Mouse (Mus musculus) heart, embryonic 11.5 days (tissue): ENCODE results near the gene Tnfsf14. TPM values are rescaled to one million over a fixed set of nuclear protein-coding genes. Genes with fewer than 3 reads are reported as not detected.

ENCODE experiments used
- ATAC-seq: fragments of 200-750 bp; cut with Nextera tagmentation; replicated peaks from 2 replicates; pipeline ENCODE4 v1.8.0; 2017; ENCODE audit warnings: moderate library complexity; ENCODE audit not compliant: insufficient number of reproducible peaks, low FRiP score, low TSS enrichment
- H3K27ac ChIP-seq: fragments of 300-500 bp; sonication (generic); 2 replicates; pipeline ENCODE4 v1.5.1; 2014; ENCODE audit warnings: mild to moderate bottlenecking, low read depth, low read length
- H3K27me3 ChIP-seq: fragments of 300-500 bp; sonication (generic); 2 replicates; pipeline ENCODE4 v1.6.1; 2014; ENCODE audit warnings: mild to moderate bottlenecking, low read length, mixed read lengths; ENCODE audit not compliant: control insufficient read depth, insufficient read depth
- H3K36me3 ChIP-seq: fragments of 300-500 bp; sonication (generic); 2 replicates; pipeline ENCODE4 v1.6.1; 2014; ENCODE audit warnings: mild to moderate bottlenecking, low read length, moderate library complexity, mixed read lengths; ENCODE audit not compliant: control insufficient read depth, insufficient read depth
- H3K4me1 ChIP-seq: fragments of 300-500 bp; sonication (generic); 2 replicates; pipeline ENCODE4 v1.6.1; 2014; ENCODE audit warnings: low read length; ENCODE audit not compliant: control insufficient read depth, insufficient read depth
- H3K4me2 ChIP-seq: fragments of 300-500 bp; sonication (generic); 2 replicates; pipeline ENCODE4 v1.6.1; 2014; ENCODE audit warnings: mild to moderate bottlenecking, moderate library complexity
- H3K4me3 ChIP-seq: fragments of 300-500 bp; sonication (generic); 2 replicates; pipeline ENCODE4 v1.5.1; 2014; ENCODE audit warnings: low read depth, low read length
- H3K9ac ChIP-seq: fragments of 300-500 bp; sonication (generic); 2 replicates; pipeline ENCODE4 v1.6.1; 2014; ENCODE audit warnings: mild to moderate bottlenecking, low read depth, low read length, moderate library complexity
- H3K9me3 ChIP-seq: fragments of 300-500 bp; sonication (generic); replicated peaks from 2 replicates; pipeline ENCODE4 v1.6.1; 2016; ENCODE audit warnings: low read length; ENCODE audit not compliant: control insufficient read depth
- WGBS: fragments of 180-500 bp; shearing (Covaris S2); extraction: QIAGEN DNeasy Blood & Tissue Kit; methylation state at CpG from one replicate; pipeline ENCODE4 v1.1.7; 2014; ENCODE audit not compliant: insufficient replicate concordance; 5-methylcytosine and 5-hydroxymethylcytosine counted together
- polyA plus RNA-seq: library from polyadenylated mRNA; unstranded; fragments of >200 nt; fragmentation: Nextera tagmentation; extraction: Ambion mirVana; gene quantifications from 2 replicates; pipeline ENCODE4 v1.2.1, GENCODE M21; 2014

The Tnfsf14 gene
- polyA plus RNA-seq, 1 experiment from 2014 or later: 0.27 TPM

DNA sequence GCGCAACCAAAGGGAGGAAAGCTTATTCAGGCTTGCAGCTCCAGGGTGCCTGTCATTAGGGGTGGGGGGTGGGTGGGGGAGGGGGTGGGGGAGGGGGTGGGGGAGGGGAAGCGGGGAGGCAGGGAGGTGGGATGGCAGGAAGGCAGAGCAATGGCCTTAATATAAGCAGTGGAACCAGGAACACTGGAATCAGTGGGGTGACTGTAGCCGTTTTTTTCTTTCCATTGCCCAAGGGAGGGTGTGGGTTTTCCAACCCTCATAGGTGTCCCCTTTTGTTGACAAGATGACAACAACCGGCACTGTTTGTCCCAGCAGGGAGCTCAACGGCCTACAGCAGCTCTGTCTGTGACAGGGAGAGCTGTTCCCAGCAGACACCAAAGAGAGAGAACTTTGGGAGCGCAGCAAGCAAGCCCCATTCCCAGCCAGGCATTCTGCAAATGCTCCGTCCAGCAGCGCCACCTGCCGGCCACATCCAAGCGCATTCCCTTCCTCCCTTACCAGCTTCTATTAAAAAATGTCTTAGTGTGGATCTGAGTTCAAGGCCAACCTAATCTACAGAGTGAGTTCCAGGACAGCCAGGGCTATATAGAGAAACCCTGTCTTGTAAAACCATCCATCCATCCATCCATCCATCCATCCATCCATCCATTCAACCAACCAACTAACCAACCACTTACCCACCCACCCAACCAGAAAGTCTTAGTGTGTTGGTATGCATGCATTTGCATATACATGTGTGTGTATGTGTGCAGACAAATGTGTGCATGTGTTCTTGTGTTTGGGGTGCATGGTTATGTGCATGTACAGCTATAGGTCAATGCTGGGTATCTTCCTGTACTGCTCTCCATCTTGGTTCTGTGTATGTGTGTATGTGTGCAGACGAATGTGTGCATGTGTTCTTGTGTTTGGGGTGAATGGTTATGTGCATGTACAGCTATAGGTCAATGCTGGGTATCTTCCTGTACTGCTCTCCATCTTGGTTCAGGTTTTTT, 26.9 kb downstream of the Tnfsf14 start:
- H3K27me3 ChIP-seq: no peaks in the 10 kb centered on the region
- ATAC-seq: 0 out of 2 replicates have a peak, but pooled peaks have one; percentile 55
- no peak overlapping the region for H3K27ac ChIP-seq
- H3K36me3 ChIP-seq: no peaks in the 10 kb centered on the region
- no peaks in the 10 kb centered on the region for H3K4me1 ChIP-seq
- no peak overlapping the region for H3K9ac ChIP-seq
- peak overlapping the region; percentile 51; the same call in 1 of the 2 replicates for H3K4me2 ChIP-seq
- H3K4me3 ChIP-seq: no peak overlapping the region
- 14% methylated on average over 11 of the region's 11 CpGs for WGBS
- H3K9me3 ChIP-seq: no peaks in the 10 kb centered on the region; the same call in 1 of the 2 replicates

DNA sequence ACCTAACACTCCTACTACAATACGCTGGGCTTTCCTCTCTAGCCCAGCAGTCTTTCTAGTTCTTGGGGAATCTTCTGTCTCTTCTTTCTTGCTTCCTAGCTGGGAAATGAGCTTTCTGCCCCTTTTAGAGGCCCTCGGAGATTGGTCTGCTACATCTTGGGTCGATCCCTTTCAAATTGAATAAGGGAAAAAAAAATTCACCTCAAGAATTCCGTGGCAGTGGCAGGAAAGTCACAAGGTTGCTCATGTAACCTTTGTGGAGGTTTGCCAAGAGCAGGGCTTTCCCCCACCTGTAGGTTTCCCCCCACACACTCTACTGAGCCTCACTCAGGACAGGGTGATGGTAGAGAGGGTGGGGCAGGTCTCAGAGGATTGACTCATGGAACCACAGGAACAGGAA, 40.2 kb downstream of the Tnfsf14 start:
- no peaks in the 10 kb centered on the region for H3K36me3 ChIP-seq
- no peak overlapping the region for H3K4me3 ChIP-seq
- WGBS: 75% methylated on average over 4 of the region's 4 CpGs
- H3K9me3 ChIP-seq: no peaks in the 10 kb centered on the region
- no peak overlapping the region for H3K27ac ChIP-seq
- no peak overlapping the region for H3K4me2 ChIP-seq
- no peaks in the 10 kb centered on the region for H3K4me1 ChIP-seq
- H3K9ac ChIP-seq: no peak overlapping the region
- peaks cover 19% of the 10 kb centered on the region for H3K27me3 ChIP-seq
- ATAC-seq: no peak

DNA sequence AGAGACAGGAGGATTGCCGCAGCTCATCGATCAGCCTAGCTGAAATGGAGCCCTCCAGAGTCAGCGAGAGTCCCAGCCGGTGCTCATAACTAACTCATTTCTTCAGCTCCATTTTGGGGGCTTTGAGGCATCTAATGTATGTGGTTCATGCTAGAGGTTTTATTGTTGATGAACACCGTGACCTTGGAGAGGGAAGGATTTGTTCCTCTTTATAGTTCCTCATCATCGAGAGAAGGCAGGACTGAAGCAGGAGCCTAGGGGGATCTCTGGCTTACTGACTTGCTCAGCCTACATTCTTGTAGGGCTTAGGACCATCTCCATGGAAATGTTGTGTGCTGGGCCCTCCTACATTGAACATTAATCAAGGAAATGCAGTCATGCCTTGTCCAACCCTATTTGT, 41.0 kb downstream of the Tnfsf14 start:
- no peak for ATAC-seq
- H3K27me3 ChIP-seq: peaks cover 27% of the 10 kb centered on the region
- H3K4me3 ChIP-seq: no peak overlapping the region
- H3K4me1 ChIP-seq: no peaks in the 10 kb centered on the region
- no peaks in the 10 kb centered on the region for H3K36me3 ChIP-seq
- no peak overlapping the region for H3K9ac ChIP-seq
- no peaks in the 10 kb centered on the region for H3K9me3 ChIP-seq
- no peak overlapping the region for H3K4me2 ChIP-seq
- no peak overlapping the region for H3K27ac ChIP-seq
- 84% methylated on average over 6 of the region's 6 CpGs for WGBS

DNA sequence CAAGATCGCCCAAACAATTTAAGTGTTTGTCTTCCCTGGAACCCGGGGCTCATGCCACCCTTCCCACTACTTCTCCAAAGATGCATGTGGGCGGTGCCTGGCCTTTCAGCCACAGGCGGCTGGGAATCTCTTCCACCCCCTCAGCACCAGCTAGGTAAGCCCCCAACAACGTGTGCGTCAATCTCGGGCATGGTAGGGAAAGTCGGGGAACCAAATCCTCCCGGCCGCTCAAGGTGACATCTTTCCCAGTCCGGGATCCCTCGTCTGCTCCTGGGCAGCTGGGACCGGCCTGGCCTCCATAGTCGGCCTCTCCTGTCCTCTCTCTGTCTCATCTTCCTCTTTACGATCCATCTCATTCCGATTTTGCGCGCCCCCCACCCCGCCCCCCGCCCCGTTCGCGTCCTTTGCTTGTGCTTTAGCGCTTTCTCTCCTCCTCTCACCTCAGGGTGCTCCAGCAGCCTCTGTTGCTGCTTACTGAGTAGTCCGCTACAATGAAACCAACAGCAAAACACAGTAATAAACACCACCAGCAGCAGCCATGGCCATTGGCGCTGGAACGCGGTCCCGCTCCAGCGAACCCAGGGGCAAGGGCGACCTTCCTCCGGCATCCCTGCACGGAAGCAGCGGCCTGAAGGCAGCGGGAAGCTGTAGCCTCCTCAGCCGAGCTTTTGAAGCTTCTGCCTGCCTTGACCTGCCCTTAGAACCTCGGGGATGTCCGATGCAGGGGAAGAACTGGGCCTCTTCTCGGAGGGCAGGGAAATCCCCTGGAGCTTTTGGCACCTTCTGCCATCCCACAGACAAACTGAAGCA, 44.8 kb downstream of the Tnfsf14 start, which contains the start of gene Cd70:
Gene Cd70 (minus strand): TSS at position 784 of the 810 bp plus-strand sequence.
- peaks cover 41% of the 10 kb centered on the region for H3K27me3 ChIP-seq

DNA sequence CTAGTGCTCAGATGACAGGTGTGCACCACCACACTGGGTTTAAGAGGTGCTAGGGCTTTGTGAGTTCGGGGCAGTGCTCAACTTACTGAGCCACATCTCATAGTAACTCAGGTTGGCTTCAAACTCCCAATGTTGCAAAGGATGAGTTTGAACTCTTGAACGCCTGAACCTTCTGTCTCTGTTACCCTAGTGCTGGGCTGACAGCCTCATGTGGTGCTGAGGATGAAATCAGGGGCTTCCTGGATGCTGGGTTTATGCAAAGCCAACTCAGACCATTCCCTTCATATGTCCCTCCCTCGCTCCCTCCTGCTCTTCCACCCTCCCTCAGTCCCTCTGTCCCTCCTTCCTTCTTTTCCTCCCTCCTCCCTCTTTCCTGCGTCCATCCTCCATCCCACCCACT, 45.6 kb downstream of the Tnfsf14 start:
- H3K9me3 ChIP-seq: no peaks in the 10 kb centered on the region
- no peaks in the 10 kb centered on the region for H3K4me1 ChIP-seq
- peaks cover 41% of the 10 kb centered on the region for H3K27me3 ChIP-seq
- H3K4me2 ChIP-seq: no peak overlapping the region
- ATAC-seq: no peak
- H3K36me3 ChIP-seq: no peaks in the 10 kb centered on the region
- H3K4me3 ChIP-seq: no peak overlapping the region
- H3K27ac ChIP-seq: no peak overlapping the region
- 53% methylated on average over 4 of the region's 4 CpGs for WGBS
- H3K9ac ChIP-seq: no peak overlapping the region

More for the DNA sequence above, 44.8 kb downstream of the Tnfsf14 start, which contains the start of gene Cd70:
- peak within 1 kb of the TSS; percentile 46 for H3K4me3 ChIP-seq
- no peaks in the 10 kb centered on the region for H3K9me3 ChIP-seq
- peak within 1 kb of the TSS; percentile 54; the same call in 1 of the 2 replicates for H3K9ac ChIP-seq
- H3K36me3 ChIP-seq: no peaks in the 10 kb centered on the region
- H3K4me2 ChIP-seq: peak within 1 kb of the TSS; percentile 65
- WGBS: 4% methylated on average over 39 of the region's 39 CpGs
- no peak within 1 kb of the TSS for H3K27ac ChIP-seq
- H3K4me1 ChIP-seq: no peaks in the 10 kb centered on the region
- ATAC-seq: no peak

DNA sequence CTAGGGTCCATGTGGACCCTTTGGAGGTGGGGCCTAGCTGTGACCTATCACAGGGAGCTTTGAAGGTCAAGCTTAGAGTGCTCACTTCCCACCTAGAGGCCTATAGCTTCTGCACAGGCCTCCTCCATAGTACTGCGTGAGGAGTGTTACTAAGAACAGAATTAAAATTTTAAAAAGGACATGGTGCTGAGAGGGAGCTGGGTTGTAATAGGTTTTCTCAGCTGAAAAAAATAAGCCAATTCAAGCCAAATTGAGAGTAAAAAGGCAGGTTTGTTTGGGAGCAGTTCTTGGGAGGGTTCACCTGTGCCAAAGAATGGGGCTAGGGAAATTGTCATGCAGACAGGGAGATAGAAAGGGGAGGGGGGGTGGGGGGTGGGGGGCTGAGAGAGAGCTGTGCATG, 48.9 kb downstream of the Tnfsf14 start:
- Histone ChIP-seq H3K4me3 (no peak overlapping the region), H3K36me3 (no peaks in the 10 kb centered on the region), H3K4me2 (no peak overlapping the region), H3K27me3 (peaks cover 36% of the 10 kb centered on the region), H3K9ac (no peak overlapping the region), H3K4me1 (no peaks in the 10 kb centered on the region), H3K9me3 (no peaks in the 10 kb centered on the region), H3K27ac (no peak overlapping the region)
- 39% methylated on average over 1 of the region's 1 CpGs for WGBS
- no peak for ATAC-seq

DNA sequence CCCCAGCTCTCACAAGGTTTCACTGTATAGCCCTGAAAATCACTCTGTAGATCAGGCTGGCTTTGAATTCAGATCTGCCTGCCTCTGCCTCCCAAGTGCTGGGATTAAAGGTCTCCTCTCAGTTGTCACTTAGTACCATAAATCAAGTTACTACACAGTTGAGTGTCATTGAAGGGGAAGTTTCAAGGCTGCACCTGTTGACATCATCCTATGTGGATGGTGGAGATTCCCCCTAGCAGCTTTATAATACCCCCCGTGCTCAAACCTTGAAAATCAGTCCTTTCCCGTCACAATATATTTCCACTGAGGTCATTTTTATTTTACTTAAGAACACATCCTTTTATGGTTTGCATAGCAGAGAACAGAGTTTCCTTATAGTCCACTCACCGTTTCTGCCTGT, 50.3 kb downstream of the Tnfsf14 start:
- 79% methylated on average over 3 of the region's 3 CpGs for WGBS
- H3K4me3 ChIP-seq: no peak overlapping the region
- no peak overlapping the region for H3K9ac ChIP-seq
- peaks cover 22% of the 10 kb centered on the region for H3K27me3 ChIP-seq
- H3K9me3 ChIP-seq: no peaks in the 10 kb centered on the region
- H3K36me3 ChIP-seq: no peaks in the 10 kb centered on the region
- H3K27ac ChIP-seq: no peak overlapping the region
- no peaks in the 10 kb centered on the region for H3K4me1 ChIP-seq
- no peak for ATAC-seq
- no peak overlapping the region for H3K4me2 ChIP-seq

DNA sequence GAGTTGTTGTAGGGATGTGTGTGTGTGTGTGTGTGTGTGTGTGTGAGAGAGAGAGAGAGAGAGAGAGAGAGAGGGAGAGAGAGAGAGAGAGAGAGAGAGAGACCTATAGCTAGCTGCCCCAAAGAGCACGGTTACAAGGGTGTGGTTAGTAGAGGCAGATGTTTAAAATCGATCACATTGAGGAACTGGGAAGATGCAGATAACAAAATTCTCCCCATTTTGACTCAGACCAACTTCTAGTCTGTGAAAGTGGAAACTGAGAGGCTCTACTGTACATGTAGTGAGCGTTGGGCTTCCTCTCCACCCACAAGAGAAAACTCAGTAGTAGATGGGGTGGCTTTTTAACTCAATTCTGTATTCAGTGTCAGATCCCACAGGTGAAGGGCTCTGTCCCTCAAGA, 54.3 kb downstream of the Tnfsf14 start:
- Histone ChIP-seq H3K36me3 (no peaks in the 10 kb centered on the region), H3K27ac (no peak overlapping the region), H3K27me3 (peaks cover 2% of the 10 kb centered on the region; the same call in 1 of the 2 replicates), H3K4me3 (no peak overlapping the region), H3K9ac (no peak overlapping the region), H3K4me1 (no peaks in the 10 kb centered on the region), H3K9me3 (no peaks in the 10 kb centered on the region), H3K4me2 (no peak overlapping the region)
- 71% methylated on average over 3 of the region's 3 CpGs for WGBS
- no peak for ATAC-seq
